Mouse (Mus musculus) adrenal gland, adult 2 months (tissue): ENCODE measurements around the gene Pcdh7. TPM values are rescaled to one million over a fixed set of nuclear protein-coding genes. Genes with fewer than 3 reads are reported as not detected.
"Not testable (repeated sequence)": the region's sequence is repeated elsewhere in the genome, so short reads cannot be mapped to it uniquely, and the experiment has no call there.

Source experiments
- DNase-seq: peaks from one replicate; pipeline ENCODE4 v3.0.0; 2021
- polyA plus RNA-seq: library from polyadenylated mRNA; depleted of rRNA; stranded (reverse); fragments of >200 nt; gene quantifications from 2 replicates; pipeline ENCODE4 v1.2.3, GENCODE M21; 2012
- total RNA-seq, 2 experiments: library from RNA; stranded (reverse); gene quantifications; 2 replicates each; pipeline ENCODE4 v1.2.3; 2021

Pcdh7 gene
- total and polyA plus RNA-seq, 3 experiments: 1.1 to 2.6 (median 1.4) TPM

DNA sequence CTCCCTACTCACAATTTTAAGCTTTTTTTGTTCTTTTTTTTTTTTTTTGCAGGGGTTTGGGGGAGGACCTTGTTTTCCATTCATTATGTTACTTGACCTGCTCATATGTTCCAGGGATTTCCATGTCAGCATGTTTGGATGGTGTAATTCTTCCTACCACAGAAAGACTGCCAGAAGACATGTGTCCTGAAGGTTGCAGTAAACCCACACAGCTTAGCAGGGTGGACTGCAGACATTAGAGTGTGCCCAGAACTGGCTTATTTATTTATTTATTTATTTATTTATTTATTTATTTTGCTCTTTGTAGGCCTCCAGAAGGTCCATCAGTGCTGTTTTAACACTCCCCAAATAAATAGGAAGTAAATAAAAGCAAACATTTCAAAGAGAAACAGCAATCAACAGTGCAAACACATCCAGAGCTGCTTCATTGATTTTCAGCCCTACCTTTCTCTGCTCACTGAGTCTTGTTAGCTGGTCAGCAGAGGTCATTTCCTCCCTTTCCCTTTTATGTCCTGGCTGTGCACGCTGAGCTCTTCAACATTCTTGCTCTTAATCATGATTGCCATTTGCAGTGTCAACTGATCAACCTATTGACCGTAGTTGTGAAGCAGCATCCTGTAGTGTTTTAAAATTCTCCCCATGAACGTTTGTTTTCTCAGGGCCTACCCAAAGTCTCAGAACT lies 401.3 kb downstream of the Pcdh7 start:
- no peak for DNase-seq

DNA sequence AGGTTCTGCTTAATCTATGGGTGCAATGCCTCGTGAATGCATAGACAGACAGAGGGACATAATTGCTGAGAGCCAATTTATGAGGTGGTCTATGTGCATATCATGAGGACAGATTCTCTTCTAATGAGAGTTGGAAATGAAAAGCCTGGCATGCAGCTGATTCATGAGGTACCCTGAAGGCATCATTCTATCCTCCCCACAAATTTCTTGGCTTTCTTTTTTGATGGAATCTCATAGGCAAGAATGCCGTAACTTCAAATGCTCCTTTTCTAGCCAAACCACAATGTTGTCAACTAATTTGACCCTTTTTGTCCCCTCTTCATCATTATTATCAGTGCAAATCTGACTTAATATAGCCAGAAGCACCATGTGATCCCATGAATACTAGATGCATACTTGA lies 426.1 kb downstream of the Pcdh7 start:
- no peak for DNase-seq

DNA sequence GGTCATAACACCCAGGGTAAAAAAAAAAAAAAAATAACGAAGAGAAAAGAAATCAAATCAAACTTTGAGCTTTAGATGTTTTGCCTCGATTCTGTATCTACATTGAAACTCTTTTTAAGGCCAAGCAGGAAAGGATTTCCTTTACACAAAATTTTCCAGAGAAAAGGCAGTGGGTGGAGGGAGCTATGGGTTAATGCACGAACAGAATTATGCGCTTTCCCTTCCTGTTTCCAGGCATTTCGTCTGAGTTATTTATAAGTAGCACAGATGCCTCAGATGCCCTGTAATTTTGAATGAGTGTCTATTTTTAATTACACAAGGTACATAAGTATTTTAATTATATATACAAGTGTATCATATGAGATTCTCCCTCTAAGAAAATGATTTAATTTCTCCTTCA lies 436.2 kb downstream of the Pcdh7 start:
- no peak for DNase-seq

DNA sequence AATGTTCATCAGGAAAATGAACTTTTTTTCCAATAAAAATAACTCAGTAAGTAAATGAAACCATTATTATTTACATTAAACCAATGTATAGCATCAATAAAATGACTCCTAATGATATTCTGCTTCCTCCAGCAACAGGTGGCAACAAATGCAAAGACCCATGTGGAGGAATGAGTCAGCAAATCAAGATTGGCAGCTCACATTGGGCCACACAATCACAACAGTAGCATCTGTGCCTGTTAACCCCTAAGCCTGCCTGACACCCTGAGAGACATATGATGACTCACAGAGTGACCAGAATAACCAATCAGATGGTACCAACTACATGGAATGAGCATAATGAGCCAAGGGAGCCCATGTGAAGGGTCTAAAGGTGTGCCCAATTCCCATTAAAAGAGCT lies 454.5 kb downstream of the Pcdh7 start:
- DNase-seq: no peak

DNA sequence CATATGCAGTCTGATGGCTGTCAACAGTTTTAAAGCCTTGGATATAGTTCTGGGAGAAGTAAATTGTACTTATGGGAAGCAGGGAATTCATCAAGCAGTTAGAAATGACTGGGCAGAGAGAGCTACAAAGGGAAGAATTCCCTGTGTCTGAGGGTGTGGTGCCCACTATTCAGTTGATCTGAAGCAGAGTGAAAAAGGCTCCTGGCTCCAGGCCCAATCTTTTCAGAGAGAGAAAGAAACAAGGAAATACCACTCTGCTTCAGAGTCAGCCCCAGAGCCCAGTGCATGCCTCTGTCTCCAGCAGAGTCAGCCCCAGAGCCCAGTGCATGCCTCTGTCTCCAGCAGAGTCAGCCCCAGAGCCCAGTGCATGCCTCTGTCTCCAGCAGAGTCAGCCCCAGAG lies 456.6 kb downstream of the Pcdh7 start:
- not testable (repeated sequence) for DNase-seq

DNA sequence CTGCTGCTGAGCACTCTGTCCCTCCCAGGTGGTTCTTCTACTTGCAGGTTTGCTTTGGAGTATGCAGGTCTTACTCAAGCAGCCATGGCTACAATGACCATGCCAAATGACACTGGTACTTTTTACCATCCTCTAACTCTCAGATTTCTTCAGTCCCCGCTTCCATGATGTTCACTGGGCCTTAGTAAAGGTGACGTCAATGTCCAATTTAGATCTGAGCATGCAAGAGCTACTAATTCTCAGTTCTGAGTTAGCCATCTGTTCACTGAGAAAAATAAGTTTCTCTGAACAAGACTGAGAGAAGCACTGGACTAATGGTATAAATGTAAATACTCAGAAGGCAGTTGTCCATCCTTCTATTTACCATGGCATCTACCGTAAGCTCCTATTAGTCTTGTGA lies 457.8 kb downstream of the Pcdh7 start:
- no peak for DNase-seq
